Mouse (Mus musculus): ENCODE data around the gene Nck2.

Nck2 gene

DNA sequence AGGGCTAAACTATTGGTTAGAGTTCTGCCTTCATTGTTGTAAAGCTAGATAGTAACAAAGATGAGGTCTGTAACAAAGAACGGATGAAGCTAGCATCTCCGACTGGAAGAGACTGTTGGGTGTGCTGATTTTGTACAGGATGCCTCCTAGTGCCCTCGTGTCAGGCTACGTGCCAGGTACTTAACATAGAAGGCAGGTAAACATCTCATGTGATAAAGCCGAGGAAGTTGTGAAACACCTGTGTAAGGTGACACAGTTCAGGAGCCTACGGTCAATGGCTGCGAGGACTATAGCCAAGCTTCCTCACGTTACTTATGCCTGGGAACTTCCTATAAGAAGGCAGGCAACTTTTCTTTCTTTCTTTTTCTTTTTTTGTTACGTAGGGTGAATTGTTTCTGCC, at the start of gene Nck2:
TSS of gene Nck2 (plus strand) at position 49 of the 400 bp plus-strand sequence.
- DNase-seq, result peak; percentile 27

DNA sequence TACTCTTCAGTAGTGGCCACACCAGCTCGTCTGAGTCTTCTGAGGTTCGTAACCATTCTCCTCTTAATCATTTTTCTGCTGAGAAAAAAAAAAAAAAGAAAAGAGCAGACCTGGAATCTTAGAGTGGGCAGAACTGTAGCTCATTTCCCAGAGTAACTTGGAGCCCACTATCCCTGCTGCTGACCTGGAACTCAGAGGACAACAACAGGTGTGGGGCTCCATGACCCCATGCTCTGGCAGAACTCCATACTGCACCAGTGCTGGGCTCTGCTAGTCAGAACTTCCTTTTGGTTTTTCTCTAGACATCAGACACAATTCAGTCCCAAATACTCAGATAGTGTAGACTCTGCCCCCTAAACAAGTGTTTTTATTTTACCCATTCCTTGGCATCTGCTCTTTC, 49.3 kb upstream of the Nck2 start:
- no peak for DNase-seq

- DNase-seq, result no peak
Measured at GRCm38 (mm10) chr1:43395799-43396198, 48.6 kb upstream of the Nck2 start.

DNA sequence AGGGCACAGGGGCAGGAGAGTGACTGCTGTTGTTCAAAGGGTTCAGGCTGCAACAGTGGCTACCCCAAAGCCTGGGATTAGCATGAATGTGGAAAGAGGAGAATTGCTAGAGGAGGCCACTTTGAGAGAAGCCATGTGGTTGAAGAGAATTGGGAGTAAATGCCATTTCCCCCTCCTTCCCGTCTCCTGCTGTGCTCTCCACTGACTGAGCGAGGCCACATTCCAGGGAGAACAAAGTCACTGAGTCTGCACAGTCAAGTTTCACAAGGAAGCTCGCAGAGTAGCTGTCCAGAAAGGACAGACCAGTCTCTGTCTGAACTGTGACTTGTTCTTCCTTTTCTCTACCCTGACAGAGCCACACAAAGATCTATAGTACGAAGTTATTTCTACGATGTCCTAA, 47.9 kb upstream of the Nck2 start:
- DNase-seq, result no peak

DNA sequence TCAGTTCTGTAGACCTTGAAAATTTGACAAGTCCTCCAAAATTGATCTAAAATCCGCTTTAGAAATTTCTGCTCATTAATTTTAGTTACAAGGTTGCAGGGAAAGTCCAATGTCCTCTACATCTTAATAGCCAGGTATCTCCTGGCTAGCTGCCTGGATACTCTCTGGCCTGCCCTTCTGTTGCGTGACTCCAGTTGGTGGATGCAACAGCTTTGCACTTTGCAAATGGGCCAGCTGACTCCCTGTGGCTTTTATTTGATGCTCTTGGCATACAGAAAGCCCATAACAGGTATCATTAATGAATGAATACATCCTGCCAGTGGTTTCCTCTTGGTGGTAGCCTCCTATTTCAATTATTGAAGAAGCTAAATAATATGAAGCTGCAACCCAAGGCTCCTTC, 47.3 kb upstream of the Nck2 start:
- no peak for DNase-seq

- DNase-seq, result no peak
Measured at GRCm38 (mm10) chr1:43398738-43399601, 45.4 kb upstream of the Nck2 start.

- DNase-seq, result no peak
Measured at GRCm38 (mm10) chr1:43399602-43400216, 44.7 kb upstream of the Nck2 start.

GRCm38 (mm10) chr1:43400655-43401054, 43.7 kb upstream of the Nck2 start:
- DNase-seq, result no peak

DNA sequence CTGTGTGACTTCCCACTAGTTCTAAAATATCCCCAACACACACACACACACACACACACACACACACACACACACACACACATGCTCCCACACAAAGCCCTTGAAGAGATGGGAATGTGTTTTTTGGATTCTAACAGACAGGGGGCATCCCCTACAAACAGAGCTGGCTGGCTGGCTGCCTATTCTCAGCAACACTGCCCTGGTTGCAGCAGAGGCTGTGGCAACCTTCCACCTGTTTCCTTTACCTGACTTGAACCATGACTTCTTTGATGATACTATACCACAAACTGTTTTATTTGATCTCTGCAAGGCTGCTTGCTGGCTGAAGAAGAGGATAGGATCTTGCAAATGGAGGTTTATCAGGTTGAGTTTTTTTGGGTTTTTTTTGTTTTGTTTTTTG, 41.0 kb upstream of the Nck2 start:
- no peak for DNase-seq

DNA sequence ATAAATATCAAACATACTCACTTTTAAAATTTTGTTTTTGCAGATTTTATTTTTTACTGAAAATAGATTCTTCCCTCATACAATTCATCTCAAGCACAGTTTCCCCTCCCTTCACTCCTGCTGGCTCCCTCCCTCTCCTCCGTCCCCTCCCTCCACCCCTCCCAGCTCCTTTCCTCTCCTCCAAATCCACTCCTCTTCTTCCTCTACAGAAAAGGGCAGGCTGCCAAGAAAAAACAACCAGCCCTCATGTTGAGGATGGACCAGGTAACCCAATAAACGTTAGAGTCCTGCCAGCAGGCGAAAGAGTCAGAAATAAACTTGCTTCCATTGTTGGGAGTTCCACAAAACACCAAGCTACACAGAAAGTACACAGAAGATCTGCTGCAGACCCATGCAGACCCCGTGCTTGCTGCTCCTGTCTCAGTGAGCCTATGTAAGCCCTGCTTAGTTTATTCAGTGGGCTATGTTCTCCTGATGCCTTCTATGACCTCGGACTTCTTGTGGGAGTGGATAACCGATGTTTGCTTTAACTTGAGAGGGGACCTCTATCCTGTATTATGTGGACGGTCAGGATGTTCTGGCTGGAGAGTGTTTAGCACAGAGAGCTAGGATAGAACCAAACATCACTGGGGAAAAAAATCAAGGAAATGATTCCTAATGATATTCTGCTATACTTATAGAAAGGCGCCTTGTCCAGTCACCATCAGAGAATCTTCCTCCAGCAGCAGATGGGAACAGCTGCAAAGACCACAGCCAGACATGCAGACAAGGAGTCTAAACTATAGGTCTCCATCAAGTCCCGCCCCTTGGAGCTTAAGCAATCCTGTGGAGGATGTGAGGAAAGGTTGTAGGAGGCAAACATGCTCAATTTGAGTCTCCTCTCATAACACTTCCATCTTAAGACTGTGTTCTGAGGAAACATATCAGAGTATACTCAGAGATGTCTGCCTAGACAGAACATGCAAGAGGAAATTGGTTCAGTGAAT, 39.4 kb upstream of the Nck2 start:
- no peak for DNase-seq

DNA sequence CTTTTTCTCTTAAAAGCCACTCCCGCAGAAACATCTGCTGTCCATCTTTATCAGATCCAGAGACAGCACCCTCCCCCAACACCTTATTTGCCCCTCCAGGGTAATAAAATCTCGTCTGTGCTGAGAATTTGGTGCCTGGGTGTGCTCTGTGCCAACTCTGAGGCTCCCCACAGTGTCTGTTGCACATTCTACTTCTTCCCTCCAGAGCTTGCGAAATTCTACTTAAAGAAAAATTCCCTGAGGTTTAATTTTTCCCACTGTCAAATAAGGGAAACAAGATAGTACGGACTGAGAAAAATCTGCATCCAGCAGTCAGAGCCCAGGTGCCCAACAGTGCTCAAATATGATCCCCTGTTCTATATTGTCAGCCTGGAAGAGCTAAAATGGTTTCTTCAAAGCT, 35.4 kb upstream of the Nck2 start:
- no peak for DNase-seq

DNA sequence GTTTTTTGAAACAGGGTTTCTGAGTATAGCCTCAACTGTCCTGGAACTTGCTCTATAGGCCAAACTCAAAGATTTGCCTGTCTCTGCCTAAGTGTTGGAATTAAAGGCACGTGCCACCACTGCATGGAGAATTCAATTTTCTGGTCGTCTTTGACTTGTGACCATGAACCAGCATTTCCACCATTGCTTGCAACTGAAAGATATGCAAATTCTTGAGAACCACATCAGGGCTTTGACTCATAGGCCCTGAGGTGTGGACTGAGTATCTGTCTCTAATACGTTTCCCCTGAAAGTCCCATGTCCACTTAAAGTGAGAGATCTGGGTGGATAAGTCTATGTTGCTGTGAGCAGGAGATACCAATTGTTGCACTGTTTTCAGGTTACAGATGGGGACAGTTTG, 31.6 kb upstream of the Nck2 start:
- no peak for DNase-seq

DNA sequence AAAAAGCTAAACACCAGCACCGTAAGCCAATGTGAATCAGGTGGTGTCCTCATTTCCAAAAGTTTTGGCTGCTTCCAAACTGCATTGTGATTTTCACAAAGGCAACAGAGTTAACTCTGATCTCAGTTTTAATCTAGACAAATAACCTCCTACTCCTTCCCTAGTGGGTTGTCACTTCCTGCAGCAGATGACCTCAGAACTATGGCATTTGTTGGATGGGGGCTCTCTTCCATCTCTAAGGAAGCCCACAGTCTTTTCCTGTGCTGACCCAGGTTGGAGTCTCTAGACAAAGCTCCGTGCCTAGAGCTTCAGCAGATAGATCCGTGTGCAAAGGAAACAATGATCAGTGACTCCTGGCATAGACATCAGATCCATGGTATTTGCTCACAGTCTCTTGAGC, 31.1 kb upstream of the Nck2 start:
- DNase-seq, result no peak

GRCm38 (mm10) chr1:43413749-43414148, 30.6 kb upstream of the Nck2 start:
- DNase-seq, result no peak

DNA sequence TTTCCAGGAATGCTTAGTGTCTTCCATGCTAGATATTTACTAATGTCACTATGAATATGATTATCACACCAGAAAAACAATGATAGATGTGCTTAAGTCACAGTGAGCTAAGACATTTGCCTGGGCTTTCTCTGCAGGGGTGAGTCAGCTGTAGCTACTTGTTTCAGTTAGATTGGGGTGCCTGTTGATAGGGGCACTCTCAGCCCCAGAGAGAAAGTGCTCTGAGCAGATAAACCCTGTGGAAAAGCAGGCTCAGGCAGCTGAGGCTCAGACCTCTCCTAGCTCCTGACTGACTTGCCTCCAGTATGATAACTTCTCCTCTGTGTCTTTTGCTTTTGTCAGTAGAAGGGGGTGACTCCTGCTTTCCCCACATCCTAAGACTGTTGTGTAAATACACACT, 30.2 kb upstream of the Nck2 start:
- no peak for DNase-seq

- no peak for DNase-seq
Measured at GRCm38 (mm10) chr1:43414971-43415370, 29.4 kb upstream of the Nck2 start.

GRCm38 (mm10) chr1:43422969-43423748, 21.2 kb upstream of the Nck2 start:
- DNase-seq, result no peak

DNA sequence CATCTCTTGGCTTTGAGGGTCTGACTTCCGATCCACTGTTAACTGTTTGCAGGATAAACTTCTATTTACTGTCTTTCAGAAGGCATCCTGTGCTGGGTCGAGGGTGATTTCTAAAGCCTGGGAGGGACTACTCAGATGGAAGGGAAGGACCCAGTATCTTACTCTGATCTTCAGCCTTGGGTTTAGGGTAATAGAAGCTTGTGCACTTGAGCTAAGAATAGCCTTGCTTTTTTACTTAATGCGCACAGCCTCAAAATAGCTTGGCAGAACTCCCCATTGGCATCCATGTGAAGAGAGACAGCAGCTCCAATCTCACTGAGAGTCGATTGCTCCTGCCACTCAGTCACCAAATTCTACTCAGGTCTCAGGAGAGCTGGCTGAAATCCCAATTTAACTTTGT, 17.9 kb upstream of the Nck2 start:
- no peak for DNase-seq

- DNase-seq, result no peak
Measured at GRCm38 (mm10) chr1:43426993-43427535, 17.3 kb upstream of the Nck2 start.

GRCm38 (mm10) chr1:43429924-43430876, 14.2 kb upstream of the Nck2 start:
- no peak for DNase-seq

- DNase-seq, result peak; percentile 47
Measured at GRCm38 (mm10) chr1:43433853-43434252, 10.5 kb upstream of the Nck2 start.

Data from kidney, adult 9 months (tissue).